Mouse (Mus musculus) cerebellum, postnatal 4 days (tissue): ENCODE data around the gene Tpcn2.

Experiments used
- DNase-seq, 2 experiments: peaks; one replicate each; pipeline ENCODE4 v3.0.0; 2022; ENCODE audit warnings: low spot score in 2 of 2, mixed read lengths in 1 of 2

Tpcn2 gene

GRCm38 (mm10) chr7:145159283-145160240, 124.2 kb downstream of the Tpcn2 start:
- peak in 1 of 2 experiments; percentile 69 for DNase-seq

GRCm38 (mm10) chr7:145155666-145156065, 128.1 kb downstream of the Tpcn2 start:
- no peak for DNase-seq

GRCm38 (mm10) chr7:145154066-145154465, 129.7 kb downstream of the Tpcn2 start:
- no peak for DNase-seq

- DNase-seq = no peak
Measured at GRCm38 (mm10) chr7:145151845-145152244, 132.0 kb downstream of the Tpcn2 start.

GRCm38 (mm10) chr7:145148902-145149301, 134.9 kb downstream of the Tpcn2 start:
- DNase-seq = no peak

- DNase-seq = no peak
Measured at GRCm38 (mm10) chr7:145147973-145148698, 135.7 kb downstream of the Tpcn2 start.

- DNase-seq = no peak
Measured at GRCm38 (mm10) chr7:145146252-145146930, 137.4 kb downstream of the Tpcn2 start.

GRCm38 (mm10) chr7:145143502-145144070, 140.2 kb downstream of the Tpcn2 start:
- DNase-seq = no peak

GRCm38 (mm10) chr7:145140656-145141055, 143.2 kb downstream of the Tpcn2 start:
- DNase-seq = no peak

- no peak for DNase-seq
Measured at GRCm38 (mm10) chr7:145139576-145139975, 144.2 kb downstream of the Tpcn2 start.

- no peak for DNase-seq
Measured at GRCm38 (mm10) chr7:145139100-145139499, 144.7 kb downstream of the Tpcn2 start.

GRCm38 (mm10) chr7:145137871-145138270, 145.9 kb downstream of the Tpcn2 start:
- no peak for DNase-seq

- no peak for DNase-seq
Measured at GRCm38 (mm10) chr7:145136831-145137230, 147.0 kb downstream of the Tpcn2 start.
